Mouse (Mus musculus) thymus, postnatal 4 days (tissue): ENCODE data around the gene Ecm1.
"Not testable (repeated sequence)": the region's sequence is repeated elsewhere in the genome, so short reads cannot be mapped to it uniquely, and the experiment has no call there.

Experiments
- DNase-seq: peaks from one replicate; pipeline ENCODE4 v3.0.0; 2021

Ecm1 gene

DNA sequence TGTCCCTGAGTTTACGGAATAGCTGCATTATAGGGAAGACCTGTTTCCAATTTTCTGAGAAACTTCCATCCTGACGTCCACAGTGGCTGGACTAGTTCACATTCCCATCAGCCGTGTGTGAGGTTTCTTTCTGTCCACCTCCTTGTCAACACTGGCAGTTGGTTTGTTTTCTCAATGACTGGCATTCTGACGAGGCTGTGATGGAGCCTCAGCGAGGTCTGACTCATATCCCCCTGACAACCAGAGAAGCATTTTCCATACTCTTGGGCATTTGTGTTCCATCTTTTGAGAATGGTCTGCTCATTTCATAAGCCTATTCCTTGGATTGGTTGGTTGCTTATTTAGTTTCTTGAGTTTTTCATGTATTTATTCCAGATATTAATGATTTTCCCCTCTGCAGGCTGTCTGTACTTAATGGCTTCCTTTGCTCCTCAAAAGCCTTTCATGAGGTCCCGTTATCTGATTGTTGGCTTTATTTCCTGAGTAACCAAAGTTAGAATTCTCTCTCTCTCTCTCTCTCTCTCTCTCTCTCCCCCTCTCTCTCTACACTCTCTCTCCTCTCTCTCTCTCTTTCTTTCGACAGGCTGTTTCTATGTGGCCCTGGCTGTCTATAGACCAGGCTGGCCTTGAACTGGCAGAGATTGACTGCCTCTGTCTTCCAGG is 12.5 kb downstream of the Ecm1 start:
- no peak for DNase-seq

DNA sequence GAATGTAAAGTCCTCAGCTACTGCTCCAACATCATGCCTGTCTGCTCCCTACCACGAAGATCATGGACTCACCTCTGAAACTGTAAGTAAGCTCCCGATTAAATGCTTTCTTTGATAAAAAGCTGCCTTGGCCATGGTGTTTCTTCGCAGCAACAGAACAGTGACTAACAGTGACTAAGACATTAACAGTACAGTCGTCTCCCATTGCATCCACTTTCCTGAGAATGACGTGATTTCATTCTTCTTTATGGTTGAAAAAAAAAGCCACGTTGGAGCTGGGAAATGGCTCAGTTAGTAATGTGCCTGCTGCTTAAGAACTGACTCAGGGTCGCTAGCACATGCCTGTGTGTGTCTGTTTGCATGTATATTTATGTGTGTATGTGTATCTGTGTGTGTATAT is 13.5 kb downstream of the Ecm1 start:
- DNase-seq, result no peak

DNA sequence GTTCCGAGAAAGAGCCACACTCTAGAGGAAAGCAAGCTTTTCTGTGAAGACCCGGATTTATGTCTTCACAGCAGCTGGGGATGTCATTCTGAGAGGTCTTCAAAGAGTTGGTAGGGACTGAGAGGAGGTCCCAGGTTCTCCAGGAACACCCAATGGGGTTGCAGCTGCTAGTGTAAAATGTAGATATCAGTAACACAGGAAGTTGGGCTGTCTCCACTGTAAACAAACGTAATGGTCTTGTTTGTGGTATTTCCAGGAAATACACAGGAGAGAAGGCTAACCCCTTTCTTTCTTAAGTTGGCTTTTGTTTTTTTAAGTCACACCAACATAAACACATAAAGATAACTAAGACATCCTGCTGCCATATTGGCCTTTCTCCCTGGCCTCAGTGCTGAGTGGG is 17.0 kb downstream of the Ecm1 start:
- no peak for DNase-seq

DNA sequence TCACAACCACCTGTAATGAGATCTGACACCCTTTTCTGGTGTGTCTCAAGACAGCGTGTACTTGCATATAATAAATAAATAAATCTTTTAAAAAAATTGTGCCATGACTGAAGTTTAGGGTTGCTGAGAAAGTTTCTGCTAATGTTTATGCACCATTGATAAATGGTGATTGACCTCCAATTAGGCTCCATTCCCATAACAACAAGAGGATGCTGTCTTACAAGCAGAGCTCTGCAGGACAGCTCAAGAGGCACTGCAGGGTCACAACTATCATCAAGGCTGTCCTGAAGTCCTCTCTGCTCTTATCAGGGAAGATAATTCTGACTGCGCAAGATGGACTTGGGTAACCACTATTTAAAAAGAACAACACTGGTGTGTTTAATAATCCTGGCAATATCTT is 21.2 kb downstream of the Ecm1 start:
- no peak for DNase-seq

DNA sequence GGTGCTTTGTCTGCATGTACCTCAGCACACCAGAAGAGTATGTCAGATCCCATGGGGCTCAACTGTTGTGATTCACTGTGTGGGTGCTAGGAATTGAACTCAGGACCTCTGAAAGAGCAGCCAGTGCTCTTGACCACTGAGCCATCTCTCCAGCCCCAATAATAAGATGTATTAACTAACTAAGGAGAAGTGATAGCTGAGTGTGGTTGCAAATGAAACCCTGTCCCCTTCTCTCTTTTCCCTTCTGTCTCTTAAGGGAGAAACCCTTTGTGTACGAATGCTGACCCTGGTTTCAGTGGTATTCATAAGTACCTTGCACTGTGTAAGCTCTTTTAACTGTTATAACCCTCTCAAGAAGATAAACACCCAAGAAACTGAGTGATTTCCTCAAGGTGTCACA is 23.3 kb downstream of the Ecm1 start:
- DNase-seq, result no peak

DNA sequence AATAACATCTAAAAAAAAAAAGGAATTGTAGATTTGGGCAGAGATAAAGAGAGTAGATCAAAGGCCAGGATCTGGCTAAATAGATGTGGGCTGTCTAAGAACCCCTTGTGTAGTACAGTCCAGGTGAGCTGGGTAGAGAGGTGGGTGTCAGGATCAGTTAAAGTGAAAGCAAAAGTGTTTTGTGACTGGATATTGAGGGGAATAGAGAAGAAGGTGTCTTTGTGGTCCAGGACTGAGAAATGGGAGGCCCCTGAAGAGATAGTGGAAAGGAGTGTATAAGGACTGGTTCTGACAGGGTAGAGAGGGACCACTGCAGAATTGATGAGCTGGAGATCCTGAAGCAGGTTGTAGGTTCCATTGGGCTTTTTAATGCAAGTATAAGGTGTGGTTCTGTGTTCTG is 29.4 kb downstream of the Ecm1 start:
- DNase-seq, result no peak

DNA sequence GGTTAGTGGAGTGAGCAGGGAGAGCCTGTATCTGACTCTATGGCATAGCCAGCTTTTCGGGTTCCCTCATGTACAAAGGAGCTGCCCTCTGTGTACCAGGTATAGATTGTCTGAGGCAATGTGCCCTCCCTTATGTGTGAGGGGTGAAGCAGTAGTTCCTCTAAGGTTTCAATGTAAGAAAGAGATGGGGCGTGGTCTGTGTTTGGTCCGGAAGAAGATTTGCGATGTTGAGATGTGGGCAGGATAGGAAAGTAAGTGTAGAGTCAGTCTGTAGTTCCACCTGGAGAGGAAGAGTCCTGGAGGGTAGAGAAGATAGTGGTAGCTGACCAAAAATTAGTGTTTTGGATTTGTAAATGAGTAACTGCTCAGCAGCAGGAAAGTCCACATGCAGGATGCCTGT is 30.3 kb downstream of the Ecm1 start:
- DNase-seq, result no peak

DNA sequence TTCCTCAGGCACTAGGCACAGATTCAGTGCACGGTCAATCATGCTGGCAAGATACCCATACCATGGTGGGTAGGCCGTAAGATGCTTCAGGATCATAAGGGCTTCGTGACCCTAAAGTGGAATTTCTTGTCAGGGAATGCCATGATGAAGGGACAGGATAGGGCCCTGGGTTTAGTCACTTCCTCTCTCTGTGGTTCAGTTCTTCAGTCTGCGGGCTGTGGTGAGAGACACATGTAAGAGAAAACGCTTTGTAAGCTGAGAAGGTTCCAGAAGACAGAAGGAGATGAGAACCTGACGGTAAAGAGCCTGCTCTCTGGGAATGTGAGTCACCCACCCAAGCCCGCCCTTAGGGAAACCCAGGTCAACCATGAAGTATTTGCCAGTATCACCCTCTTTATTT is 31.9 kb downstream of the Ecm1 start:
- DNase-seq, result no peak

DNA sequence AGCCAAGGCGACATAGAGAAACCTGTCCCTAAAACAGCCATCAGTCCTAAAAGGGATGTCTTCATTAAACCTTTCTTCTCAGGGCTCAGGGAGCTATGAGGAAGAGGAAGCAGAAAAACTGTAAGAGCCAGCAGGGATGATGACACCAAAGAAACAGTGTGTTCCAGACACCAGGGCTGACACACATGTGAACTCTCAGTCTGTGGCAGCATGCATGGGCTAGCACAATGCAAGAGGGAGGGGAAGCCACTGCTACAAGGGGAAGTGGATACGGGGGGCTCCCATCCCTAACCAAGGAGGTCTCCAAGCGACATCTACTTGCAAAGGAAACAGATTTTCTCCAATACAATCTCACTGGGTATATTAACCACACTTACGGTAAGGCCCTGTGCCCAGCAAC is 33.1 kb downstream of the Ecm1 start:
- DNase-seq, result no peak

DNA sequence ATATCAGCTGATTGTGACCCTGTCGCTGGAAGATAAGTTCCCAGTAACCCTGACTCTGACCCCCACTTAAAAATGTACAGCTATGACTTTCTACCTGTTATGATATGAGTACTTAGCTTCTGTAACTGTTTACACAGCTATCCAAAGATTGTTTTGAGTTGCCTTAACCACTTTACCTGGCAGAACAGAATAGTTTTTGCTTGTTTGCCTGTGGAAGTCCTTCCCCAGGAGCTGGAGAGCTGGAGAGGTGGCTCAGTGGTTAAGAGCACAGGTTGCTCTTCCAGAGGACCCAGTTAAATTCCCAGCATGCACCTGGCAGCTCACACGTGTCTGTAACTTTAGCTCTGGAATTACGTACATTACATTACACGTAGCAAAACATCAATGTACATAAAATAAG is 34.8 kb downstream of the Ecm1 start:
- no peak for DNase-seq

DNA sequence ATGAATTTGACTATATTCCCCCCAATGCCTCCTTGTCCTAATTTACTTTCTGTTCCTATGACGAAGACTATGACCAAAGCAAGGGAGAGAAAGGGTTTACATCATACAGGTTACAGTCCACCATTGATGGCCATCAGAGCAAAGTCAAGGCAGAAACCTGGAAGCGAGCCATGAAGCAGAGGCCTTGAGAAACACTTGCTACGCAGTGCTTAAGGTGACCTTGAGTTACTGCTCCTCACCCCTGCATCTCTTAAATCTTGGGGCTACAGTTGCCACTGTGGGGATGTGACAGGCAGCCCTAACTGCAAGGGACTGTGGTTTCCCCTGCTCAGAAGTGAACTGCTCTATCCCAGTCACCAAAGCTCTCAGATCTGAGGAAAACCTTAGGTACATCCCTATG is 36.1 kb downstream of the Ecm1 start:
- no peak for DNase-seq

DNA sequence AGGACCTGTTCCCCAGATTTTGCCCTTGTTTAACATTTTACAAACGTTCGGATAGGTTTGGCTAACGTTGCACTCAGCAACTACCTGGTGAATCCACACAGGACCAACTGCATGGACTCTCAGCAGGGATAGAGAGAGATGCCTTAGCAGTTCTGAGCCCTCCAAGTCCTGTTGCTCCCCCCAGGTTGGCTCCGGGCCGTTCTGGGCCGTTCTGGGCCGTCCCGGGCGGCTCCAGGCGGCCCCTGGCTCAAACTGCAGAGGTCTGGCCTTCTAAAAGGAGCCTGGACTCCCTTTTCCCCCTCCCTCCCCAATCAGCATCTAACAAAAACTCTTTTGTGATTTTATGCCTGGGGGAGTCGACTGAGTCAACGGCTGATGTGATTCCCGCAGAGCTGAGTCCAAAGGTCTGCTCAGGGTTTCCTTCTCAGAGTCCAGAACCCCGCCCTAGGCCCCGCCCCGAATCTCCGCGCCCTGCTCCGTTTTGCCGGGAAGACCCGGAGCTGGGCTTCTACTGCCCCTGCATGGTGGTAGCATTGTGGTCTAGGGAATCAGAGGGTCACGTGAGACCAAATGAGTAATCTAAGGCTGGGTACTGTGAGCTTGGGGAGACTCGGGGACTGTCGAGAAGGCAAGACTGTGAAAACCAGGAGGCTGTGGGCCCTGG is 37.4 kb downstream of the Ecm1 start:
- no peak for DNase-seq

DNA sequence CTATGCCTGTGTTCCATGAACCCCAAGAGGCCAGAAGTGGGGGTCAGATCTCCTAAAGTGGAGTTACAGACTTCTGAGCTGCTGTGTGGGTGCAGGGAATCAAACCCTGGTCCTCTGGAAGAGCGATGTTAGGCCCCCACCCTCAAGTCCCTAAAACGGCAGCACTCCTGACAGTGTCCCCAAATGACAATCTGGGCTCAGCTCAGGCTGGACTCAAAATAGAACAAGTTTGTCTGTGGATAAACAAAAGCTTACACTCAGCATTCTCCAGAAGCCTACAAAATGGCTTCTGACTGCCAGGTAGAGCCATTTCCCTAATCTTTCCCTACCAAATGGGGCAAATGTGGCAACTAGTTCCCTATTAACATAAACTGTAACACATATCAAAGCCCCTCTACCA is 38.3 kb downstream of the Ecm1 start:
- DNase-seq, result no peak

DNA sequence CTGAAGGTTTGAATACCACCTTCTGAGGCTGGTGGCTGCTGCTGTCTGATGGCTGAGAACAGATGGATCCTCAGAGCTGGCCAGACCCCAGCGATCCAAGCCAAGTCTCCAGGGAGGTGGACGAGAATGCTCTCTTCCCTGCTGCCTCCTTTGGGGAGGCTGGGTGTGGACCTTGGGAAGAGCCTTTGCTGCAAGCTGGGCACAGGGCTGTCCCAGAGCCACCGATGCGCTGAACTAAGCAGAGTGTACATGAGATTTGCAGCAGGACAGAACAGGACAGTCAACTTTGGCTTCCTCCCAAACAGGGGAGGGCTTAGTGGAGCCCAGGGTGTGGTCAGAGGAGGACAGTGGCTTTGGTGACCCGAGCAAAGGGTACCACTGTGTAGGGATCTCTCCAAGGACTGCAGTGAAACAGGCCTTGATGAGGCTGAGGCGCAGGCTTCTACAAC is 39.1 kb downstream of the Ecm1 start:
- DNase-seq, result no peak

DNA sequence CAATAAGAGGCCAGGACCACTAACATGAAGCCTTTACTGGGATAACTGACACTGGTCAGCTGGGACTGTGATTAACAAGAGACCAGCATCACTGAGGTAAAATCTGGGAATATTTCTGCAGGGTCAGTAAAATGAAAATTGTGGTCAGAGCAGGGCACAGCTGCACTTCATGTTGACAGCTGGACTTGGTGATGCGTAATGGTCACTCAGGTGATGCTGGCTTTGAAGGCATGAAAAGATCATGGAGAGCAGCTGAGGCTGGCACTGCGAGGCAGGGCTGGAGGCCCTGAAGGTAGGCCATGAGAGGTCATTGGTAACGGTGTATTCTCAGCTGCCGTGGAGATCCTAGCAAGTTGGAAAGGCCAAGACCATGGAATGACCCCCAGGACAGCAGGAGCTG is 41.1 kb downstream of the Ecm1 start:
- DNase-seq, result no peak

DNA sequence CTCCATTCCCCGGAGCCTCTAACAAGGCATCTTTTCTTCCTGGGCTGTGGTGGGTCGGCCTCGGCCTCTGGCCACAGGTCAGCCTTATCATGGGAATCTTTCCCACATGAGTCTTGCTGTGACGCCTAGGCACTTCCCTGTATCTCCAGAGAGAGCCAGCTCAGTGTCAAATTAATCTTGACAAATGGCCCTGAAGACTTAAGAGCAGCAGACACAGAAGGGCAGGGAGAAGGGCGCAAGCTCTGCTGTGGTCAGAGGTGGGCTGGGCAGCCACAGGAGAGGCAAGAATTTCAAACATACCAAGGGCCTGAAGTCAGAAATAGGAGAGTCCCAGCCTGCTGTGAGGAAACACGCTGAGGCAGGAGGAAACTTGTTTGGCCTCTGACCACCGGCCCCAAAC is 43.0 kb downstream of the Ecm1 start:
- no peak for DNase-seq

DNA sequence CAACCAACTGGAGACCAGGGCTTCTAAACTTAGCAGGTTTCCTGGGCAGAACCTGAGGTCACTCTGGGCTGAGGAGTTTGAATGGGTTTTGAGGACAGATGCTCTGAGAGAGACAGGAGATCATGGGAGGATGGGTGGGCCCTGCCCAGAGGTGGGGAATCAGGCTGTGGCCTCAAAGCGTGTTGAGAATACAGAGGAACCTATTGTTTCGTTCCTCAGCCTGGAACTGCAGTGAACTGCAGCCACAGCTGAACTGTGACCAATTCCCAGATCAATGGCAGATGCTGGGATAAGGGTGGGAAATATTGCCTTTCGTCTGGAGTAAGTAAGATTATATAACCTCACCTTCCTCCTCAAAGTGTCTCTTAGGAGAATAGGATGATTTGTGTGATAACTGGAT is 43.6 kb downstream of the Ecm1 start:
- DNase-seq, result no peak

DNA sequence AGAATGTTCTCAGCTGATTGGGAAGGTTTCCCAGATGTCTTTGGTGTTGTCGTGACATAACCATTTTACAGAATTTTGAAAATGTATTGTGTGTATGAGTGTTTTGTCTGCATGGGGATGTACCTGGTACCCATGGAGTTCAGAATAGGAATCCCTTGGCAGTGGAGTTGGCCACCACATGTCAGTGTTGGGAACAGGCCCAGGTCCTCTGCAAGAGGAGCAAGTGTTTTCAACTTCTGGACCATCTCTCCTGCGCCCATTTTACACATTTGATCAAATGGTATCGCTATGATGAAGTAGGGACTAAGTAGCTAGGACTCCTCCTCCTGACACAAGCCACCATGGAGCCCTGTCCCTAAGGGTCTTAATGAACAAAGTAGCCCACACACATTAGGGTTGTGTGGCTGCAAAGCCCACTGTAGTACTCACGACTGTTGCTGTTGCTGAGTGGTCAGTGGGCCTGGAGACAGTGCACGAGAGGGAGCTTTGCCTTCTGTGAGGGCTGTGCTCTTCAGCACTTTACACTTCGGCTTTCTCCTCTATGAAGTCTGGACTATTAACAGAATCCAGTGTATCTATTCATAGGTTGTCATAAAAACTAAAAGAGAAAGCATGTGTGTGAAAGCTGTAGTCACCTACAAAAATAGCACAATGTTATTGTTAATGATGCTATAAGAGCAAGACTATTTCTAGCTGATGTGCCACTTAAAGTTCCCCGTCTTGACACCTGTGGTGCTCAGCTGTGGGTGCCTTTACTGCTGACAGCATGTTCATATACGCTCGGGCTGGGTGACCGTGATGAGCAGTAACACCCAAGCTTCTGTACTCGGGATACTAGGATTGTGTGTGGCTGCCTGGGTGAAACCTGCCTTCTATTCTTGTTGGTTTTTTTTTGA is 44.3 kb downstream of the Ecm1 start:
- no peak for DNase-seq

DNA sequence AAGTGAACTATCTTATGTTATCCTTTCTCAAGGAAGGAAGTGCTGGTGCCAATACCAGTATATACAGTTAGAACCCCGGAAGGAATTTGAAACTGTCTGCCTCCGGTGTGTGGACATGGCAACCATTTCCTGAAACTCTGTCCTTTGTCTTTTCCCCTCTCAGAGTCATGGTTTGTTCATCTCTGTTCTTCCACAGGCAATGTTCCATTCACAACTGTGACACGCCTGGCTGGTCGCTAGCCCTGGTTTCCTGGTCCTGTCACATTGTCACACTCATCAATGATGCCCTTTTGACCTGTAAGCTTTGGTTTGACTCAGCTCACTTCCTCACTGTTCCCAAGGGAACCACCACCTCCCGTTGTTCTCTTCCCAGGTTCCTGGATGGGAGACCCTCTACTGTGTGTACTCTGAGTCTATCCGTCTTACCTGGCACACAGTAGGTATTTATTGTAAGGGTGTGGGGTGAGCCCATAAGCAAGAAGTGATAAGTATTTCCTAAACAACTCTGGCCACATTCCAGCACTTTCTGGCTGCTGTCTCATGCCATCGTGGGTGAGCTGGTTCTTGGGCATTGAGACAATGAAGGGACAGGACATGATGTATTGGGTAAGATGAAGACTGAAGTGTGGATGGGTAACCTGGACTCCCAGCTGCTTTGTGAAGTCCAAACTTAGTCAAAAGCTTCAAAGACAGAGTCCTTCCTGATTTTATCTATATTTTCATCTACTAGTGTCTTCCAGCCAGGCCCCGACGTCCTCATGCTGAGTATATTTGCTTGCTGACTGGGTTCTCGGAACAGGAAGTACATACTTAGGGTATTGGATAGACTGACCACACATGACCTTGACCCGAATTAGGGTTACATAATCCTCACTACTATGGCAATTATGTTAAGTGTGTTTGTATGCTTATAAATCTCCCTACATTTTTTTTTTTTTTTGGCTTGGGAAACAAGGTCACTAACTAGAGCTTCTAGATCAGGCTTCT is 45.3 kb downstream of the Ecm1 start:
- no peak for DNase-seq

DNA sequence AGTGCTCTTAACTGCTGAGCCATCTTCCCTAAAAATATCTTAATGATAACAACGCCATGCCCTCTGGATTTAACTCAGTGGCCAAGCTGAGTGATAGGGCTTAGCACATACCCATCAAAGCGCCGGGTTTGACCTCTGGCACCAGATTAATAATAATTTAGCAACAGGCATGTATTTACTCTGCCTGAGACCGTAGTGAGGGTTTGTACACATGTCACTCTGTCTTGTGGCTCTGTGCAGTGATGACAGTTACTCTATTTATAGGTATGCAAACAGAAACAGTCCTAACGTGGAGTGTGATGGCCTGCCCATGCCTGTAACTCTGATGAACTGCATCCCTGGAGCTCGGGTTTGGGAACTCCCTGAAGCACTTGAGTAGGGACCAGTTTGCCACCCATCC is 46.7 kb downstream of the Ecm1 start:
- DNase-seq, result no peak

DNA sequence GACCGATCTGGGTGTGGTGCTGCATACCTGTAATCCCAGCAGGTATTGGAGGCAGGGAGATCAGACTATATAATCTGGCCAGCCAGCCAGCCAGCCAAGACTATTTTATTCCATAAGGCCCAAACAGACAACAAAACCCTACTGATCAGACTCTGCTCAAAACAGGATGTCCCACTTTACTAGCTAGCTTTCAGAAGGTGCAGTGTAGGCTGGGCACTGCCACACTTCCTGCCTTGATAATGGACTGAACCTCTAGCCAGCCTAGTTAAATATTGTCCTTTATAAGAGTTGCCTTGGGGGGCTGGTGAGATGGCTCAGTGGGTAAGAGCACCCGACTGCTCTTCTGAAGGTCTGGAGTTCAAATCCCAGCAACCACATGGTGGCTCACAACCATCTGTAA is 48.8 kb downstream of the Ecm1 start:
- not testable (repeated sequence) for DNase-seq

DNA sequence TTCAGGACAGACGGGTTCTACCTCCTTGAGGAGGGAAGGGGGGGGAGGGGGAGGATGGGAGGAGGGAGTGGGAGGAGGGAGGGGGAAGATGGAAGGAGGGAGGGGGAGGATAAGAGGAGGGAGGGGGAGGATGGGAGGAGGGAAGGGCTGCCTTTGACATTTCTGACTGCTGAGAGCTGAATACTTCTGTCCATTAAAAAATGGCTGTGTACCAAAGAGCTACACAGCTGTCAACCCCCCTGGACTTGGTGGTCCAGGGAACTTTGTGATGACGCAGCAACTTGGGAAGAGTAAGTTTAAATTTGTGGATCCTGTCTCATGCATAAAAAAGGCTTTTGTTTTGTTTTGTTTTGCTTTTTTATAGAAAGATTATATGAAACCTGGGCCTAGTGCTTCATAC is 49.4 kb downstream of the Ecm1 start:
- no peak for DNase-seq
